In genomic region chr14:21047840-21048239, GRCm38 (mm10) we compare ENCODE assay signal across 13 mouse cellular contexts.
"Had no signal": no experiment of that assay in that cellular context is flagged by ENCODE, and none has a peak within 500 bp of the region (broad histone marks: within the 10 kb centered on the region; RNA-seq: fewer than 3 reads in every experiment).

No protein-coding gene starts in this region.

- H3K4me2 ChIP-seq: intestine, embryonic 15.5 days; midbrain, embryonic 11.5 days; midbrain, embryonic 15.5 days; stomach, embryonic 15.5 days had no signal

- H3K9me3 ChIP-seq: intestine, embryonic 15.5 days; limb, embryonic 10.5 days; midbrain, embryonic 15.5 days; stomach, embryonic 15.5 days had no signal

- H3K27ac ChIP-seq: intestine, embryonic 15.5 days; limb, embryonic 10.5 days; liver, embryonic 14.5 days; midbrain, embryonic 15.5 days; stomach, embryonic 15.5 days had no signal

- H3K9ac ChIP-seq: intestine, embryonic 15.5 days; liver, embryonic 14.5 days; midbrain, embryonic 15.5 days; stomach, embryonic 15.5 days had no signal

- H3K4me3 ChIP-seq: intestine, embryonic 15.5 days; limb, embryonic 10.5 days; midbrain, embryonic 15.5 days; stomach, embryonic 15.5 days had no signal

- DNase-seq: kidney, adult 18-20 months; kidney, postnatal 10 days; kidney, postnatal 4 days; lung, postnatal 10 days; right cerebral cortex, postnatal 14 days; thymus, adult 2 months; thymus, postnatal 25 days had no signal

- H3K36me3 ChIP-seq: intestine, embryonic 15.5 days; stomach, embryonic 15.5 days had no signal

- H3K27me3 ChIP-seq: intestine, embryonic 15.5 days; midbrain, embryonic 15.5 days; stomach, embryonic 15.5 days had no signal

- ATAC-seq: intestine, embryonic 15.5 days; midbrain, embryonic 15.5 days had no signal
